Mouse (Mus musculus) ES-Bruce4 (cell line): Measurements from ENCODE around the gene Ccnc.
A peak's percentile ranks its signal among the peaks of the same experiment; 100 is the strongest.

ENCODE experiments used
- CTCF ChIP-seq: IDR thresholded peaks from one replicate; pipeline ENCODE4 v1.8.1; 2011; ENCODE audit warnings: low read depth, low read length
- EP300 ChIP-seq: IDR thresholded peaks from 2 replicates; pipeline ENCODE4 v1.6.1; 2011; ENCODE audit warnings: low read depth, low read length; ENCODE audit not compliant: insufficient read depth
- POLR2A ChIP-seq: IDR thresholded peaks from one replicate; pipeline ENCODE4 v1.8.1; 2011; ENCODE audit warnings: low read length; ENCODE audit not compliant: insufficient read depth

GRCm38 (mm10) chr4:21758860-21759259 lies 31.4 kb downstream of the Ccnc start:
- TF ChIP-seq EP300 (no peak), POLR2A (no peak), CTCF (peak; percentile 53)
